Mouse (Mus musculus) heart, embryonic 15.5 days (tissue): ENCODE data around the gene Tprn. TPM values are rescaled to one million over a fixed set of nuclear protein-coding genes. Genes with fewer than 3 reads are reported as not detected.
A peak's percentile ranks its signal among the peaks of the same experiment; 100 is the strongest.

Experiments
- ATAC-seq: fragments of 200-750 bp; cut with Nextera tagmentation; replicated peaks from 2 replicates; pipeline ENCODE4 v1.8.0; 2017; ENCODE audit warnings: low read depth, moderate TSS enrichment; ENCODE audit not compliant: insufficient number of reproducible peaks, insufficient read depth, low FRiP score
- H3K27ac ChIP-seq: fragments of 300-500 bp; sonication (generic); 2 replicates; pipeline ENCODE4 v1.5.1; 2015; ENCODE audit warnings: mild to moderate bottlenecking, inconsistent platforms
- H3K27me3 ChIP-seq: fragments of 300-500 bp; sonication (generic); 2 replicates; pipeline ENCODE4 v1.6.1; 2015; ENCODE audit warnings: inconsistent platforms
- H3K36me3 ChIP-seq: fragments of 300-500 bp; sonication (generic); 2 replicates; pipeline ENCODE4 v1.6.1; 2015; ENCODE audit warnings: mild to moderate bottlenecking, inconsistent platforms
- H3K4me1 ChIP-seq: fragments of 300-500 bp; sonication (generic); replicated peaks from 2 replicates; pipeline ENCODE4 v1.6.1; 2015; ENCODE audit warnings: inconsistent platforms
- H3K4me2 ChIP-seq: fragments of 300-500 bp; sonication (generic); 2 replicates; pipeline ENCODE4 v1.6.1; 2015; ENCODE audit warnings: inconsistent platforms, mild to moderate bottlenecking, moderate library complexity
- H3K4me3 ChIP-seq: fragments of 300-500 bp; sonication (generic); 2 replicates; pipeline ENCODE4 v1.5.1; 2015; ENCODE audit warnings: mild to moderate bottlenecking, inconsistent platforms
- H3K9ac ChIP-seq: fragments of 300-500 bp; sonication (generic); 2 replicates; pipeline ENCODE4 v1.6.1; 2015; ENCODE audit warnings: mild to moderate bottlenecking, inconsistent platforms
- H3K9me3 ChIP-seq: fragments of 300-500 bp; sonication (generic); replicated peaks from 2 replicates; pipeline ENCODE4 v1.6.1; 2016; ENCODE audit warnings: inconsistent platforms
- WGBS: fragments of 180-500 bp; shearing (Covaris S2); methylation state at CpG from one replicate; pipeline ENCODE4 v1.1.7; 2015; ENCODE audit warnings: mixed read lengths; 5-methylcytosine and 5-hydroxymethylcytosine counted together
- polyA plus RNA-seq: library from polyadenylated mRNA; unstranded; fragments of >200 nt; fragmentation: Nextera tagmentation; extraction: Ambion mirVana; gene quantifications from 2 replicates; pipeline ENCODE4 v1.2.1, GENCODE M21; 2015

Gene Tprn
- polyA plus RNA-seq, 1 experiment from 2014 or later = 3.6 TPM

DNA sequence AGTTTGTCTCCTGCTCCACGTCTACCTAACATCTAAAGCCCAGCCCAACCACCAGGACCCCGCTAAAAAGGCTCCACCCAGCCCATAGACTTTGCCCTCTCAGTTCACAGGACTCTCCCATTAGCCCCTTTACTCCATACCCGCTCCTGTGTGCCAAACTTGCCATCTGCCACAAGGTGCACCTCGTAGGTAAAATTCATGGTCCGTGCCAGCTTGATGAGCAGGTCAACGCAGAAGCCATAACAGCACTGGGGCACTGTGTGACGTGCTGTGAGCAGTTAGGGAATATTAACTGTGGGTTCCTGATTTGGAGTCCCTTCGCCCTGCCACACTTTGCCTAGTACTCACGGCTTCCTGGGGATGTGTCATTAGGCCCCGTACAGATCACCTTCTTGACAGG is 35.6 kb downstream of the Tprn start:
- Histone ChIP-seq H3K27me3 (peaks cover 70% of the 10 kb centered on the region), H3K36me3 (no peaks in the 10 kb centered on the region), H3K4me1 (no peaks in the 10 kb centered on the region), H3K4me3 (no peak overlapping the region), H3K4me2 (no peak overlapping the region), H3K9me3 (no peaks in the 10 kb centered on the region), H3K27ac (no peak overlapping the region), H3K9ac (no peak overlapping the region)
- WGBS = 73% methylated on average over 10 of the region's 10 CpGs
- no peak for ATAC-seq

DNA sequence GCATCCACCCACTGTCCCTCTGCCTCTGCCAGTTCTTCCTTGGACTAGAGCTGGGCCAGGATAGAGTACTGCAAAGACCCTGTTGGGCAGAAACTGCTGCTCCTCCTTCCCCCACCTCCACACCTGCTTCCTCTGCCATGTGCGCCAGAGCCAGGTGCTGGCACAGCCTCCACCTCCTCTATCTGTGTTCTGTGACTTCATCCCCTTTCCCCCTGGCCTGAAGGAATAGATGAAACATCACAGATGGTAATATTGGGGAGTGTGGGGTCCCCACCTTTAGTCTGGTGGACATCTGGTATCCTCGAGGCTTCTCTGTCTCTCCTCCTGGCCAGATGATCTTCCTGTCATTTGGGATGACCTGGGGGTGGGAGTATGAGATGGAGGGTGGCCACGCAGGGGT is 41.0 kb downstream of the Tprn start:
- no peaks in the 10 kb centered on the region for H3K36me3 ChIP-seq
- H3K27me3 ChIP-seq = peaks cover 68% of the 10 kb centered on the region
- no peak for ATAC-seq
- no peak overlapping the region for H3K9ac ChIP-seq
- H3K9me3 ChIP-seq = no peaks in the 10 kb centered on the region
- WGBS = 64% methylated on average over 3 of the region's 3 CpGs
- H3K4me2 ChIP-seq = no peak overlapping the region
- no peak overlapping the region for H3K27ac ChIP-seq
- H3K4me3 ChIP-seq = no peak overlapping the region
- peaks cover 7% of the 10 kb centered on the region for H3K4me1 ChIP-seq

DNA sequence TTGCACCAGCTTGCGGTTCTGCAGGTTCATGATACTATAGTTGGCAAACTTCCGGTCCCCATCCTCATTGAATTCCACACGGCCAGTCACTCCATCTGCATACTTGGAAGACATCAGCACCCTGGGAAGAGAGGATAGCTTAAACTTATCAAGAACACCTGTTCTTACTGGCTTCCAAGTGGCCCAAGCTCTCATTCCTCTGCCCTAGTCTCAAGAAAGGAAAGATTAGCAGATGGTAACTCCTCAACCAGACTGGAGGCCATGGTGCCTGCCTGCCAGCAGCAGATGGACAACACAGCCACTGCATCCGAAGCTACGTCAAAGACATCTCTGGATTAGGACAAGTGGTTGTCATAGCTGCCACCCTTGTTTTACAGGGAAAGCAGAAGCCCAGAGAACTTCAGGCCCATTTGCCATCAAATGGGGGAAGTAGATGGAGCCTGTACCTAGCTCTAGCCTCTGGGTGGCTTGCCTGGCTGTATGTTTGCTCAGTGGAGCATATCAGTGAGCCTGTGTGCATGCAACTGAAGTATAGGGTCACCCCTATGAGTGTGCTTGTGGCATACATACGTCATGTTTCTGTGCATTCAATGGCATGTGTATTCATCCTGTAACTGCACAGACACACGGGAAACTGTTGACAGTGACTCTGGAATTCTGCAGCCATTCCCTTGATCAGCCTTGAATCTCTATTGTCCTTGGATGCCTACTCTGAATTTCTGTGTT is 41.7 kb downstream of the Tprn start:
- H3K9me3 ChIP-seq = no peaks in the 10 kb centered on the region
- 0 out of 2 replicates have a peak overlapping the region, but pooled peaks have one; percentile 45 for H3K4me3 ChIP-seq
- H3K27ac ChIP-seq = no peak overlapping the region
- peaks cover 7% of the 10 kb centered on the region for H3K4me1 ChIP-seq
- no peaks in the 10 kb centered on the region for H3K36me3 ChIP-seq
- H3K9ac ChIP-seq = no peak overlapping the region
- H3K4me2 ChIP-seq = peak overlapping the region; percentile 81; the same call in 1 of the 2 replicates
- ATAC-seq = no peak
- WGBS = 63% methylated on average over 7 of the region's 7 CpGs
- peaks cover 73% of the 10 kb centered on the region for H3K27me3 ChIP-seq

DNA sequence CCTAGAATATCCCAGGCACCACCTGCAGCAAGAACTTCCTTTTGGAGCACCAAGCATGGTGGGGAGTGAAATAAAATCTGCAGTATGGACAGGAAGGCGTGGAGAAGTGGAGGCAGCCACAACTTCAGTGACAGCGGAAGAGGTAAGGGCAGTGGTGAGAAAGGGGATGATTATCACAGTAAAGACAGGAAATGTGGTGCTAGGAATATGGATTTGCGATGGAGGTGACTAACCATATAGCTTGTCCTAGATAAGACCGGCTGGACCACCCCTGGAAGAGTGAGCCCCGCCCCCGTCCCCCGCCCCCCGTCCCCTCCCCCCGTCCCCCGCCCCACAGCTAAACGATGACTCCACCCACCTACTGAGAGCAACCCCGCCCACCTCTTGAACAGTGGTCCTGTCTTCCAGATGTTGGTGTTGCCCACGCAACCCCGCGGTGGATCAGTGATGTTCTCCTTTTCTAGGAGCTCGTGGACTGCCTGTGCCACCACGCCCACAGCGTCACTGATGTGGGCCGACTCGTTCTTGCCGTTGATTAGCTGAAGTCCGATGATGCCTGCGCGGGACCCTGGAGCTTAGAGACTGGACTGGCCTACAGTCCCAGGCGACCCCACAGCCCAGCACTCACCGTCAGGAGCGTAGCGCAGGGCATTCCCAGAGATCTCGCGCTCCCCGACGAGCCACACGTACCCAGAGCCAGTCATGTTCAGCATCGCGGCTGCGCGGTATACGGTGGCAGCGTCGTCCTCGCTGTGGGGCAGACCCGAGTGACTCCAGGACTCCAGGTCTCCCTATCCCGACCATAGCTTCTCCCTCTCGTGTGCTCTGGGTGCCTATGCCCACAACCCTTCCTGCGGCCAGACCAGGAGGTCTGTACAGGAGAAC is 42.5 kb downstream of the Tprn start:
- Histone ChIP-seq H3K27me3 (peaks cover 81% of the 10 kb centered on the region), H3K9me3 (no peaks in the 10 kb centered on the region), H3K4me2 (peak overlapping the region; percentile 81), H3K9ac (peak overlapping the region; percentile 26), H3K36me3 (no peaks in the 10 kb centered on the region), H3K27ac (no peak overlapping the region), H3K4me3 (peak overlapping the region; percentile 45), H3K4me1 (peaks cover 7% of the 10 kb centered on the region)
- peak; percentile 43; the same call in 1 of the 2 replicates for ATAC-seq
- WGBS = 1% methylated on average over 39 of the region's 45 CpGs

DNA sequence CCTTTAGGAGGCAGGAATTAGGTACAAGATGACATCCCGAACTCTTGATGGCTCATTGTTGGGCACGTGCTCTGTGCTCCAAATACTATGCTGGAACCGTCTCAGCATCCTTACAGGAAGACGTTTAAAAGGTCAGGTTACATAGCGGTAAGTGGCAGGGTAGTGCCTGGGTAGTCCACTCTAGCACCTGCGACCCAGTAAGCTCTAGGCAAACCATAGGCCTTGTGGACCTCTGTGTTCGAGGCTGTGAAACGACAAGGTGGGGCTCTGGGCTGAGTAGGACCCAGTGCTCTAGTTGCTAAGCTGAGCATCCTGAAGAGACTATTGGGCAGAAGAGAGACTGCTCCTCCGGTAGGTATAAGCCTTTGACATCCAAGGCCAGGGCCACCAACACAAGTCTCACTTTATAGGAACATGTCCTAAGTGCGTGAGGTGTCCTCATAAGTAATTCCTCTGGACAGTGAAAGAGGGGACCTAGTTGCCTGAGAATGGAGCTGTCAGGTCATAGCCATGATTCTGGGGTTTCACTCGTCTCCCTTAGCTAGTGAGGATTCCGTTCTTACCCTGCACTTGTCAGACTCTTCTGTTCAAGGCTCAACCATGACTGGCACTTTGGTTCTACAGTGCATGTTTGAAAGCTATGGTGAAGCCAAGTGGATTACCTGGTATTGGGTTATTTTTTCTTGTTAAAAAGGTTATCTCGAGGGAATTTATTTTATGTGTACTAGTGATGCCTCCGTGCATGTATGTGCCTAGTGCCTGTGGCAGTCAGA is 43.4 kb downstream of the Tprn start:
- Histone ChIP-seq H3K9me3 (no peaks in the 10 kb centered on the region), H3K4me1 (peaks cover 7% of the 10 kb centered on the region), H3K27ac (no peak overlapping the region), H3K4me2 (peak overlapping the region; percentile 81), H3K4me3 (peak overlapping the region; percentile 45), H3K36me3 (no peaks in the 10 kb centered on the region), H3K27me3 (peaks cover 90% of the 10 kb centered on the region), H3K9ac (no peak overlapping the region)
- 49% methylated on average over 14 of the region's 14 CpGs for WGBS
- ATAC-seq = no peak

DNA sequence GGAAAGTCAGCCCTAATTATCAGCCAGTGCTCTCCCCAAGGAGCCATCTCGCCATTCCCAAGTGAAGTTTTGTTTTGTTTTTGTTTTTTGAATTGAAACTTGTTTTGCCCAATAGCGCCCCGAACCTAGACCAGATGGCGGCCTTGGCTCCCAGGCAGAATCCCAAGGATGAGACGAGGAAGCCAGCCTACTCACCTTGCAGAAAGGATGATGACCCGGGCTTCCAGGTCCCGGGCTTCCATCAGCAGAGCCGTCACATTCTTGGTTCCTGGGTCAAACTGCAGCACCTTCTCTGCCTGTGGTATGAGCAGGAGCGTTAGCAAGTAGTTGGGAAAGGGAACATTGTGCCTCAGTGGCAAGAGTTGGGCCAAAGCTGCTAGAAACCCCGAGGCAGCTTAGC is 47.8 kb downstream of the Tprn start:
- H3K36me3 ChIP-seq = no peaks in the 10 kb centered on the region
- H3K9ac ChIP-seq = no peak overlapping the region
- 50% methylated on average over 10 of the region's 10 CpGs for WGBS
- no peak overlapping the region for H3K27ac ChIP-seq
- H3K27me3 ChIP-seq = peaks cover 93% of the 10 kb centered on the region
- H3K4me2 ChIP-seq = no peak overlapping the region
- no peak overlapping the region for H3K4me3 ChIP-seq
- no peaks in the 10 kb centered on the region for H3K9me3 ChIP-seq
- no peak for ATAC-seq
- H3K4me1 ChIP-seq = peaks cover 3% of the 10 kb centered on the region

DNA sequence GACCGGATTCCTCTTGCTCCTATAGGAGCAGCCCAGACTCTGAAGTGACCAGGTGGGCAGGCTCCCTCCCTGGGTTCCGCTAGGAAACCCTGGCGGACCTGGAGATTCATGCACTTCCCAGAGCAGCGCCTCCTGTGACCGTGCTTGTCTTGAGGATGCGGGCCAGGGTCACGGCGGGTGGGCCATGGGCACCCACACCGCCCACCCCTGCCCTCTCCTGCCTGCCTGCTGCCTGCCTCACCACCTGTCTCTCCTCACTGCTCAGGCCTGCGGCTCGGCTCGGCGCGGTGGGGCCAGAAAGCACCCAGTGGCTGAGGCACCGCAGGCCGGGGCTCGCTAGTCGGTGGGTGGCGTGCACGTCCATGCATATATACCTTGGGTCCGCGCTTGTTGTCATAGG is 48.6 kb downstream of the Tprn start:
- Histone ChIP-seq H3K9me3 (no peaks in the 10 kb centered on the region), H3K27ac (no peak overlapping the region), H3K27me3 (peaks cover 88% of the 10 kb centered on the region), H3K36me3 (no peaks in the 10 kb centered on the region), H3K4me2 (no peak overlapping the region), H3K4me1 (no peaks in the 10 kb centered on the region), H3K9ac (no peak overlapping the region), H3K4me3 (no peak overlapping the region)
- ATAC-seq = no peak
- 2% methylated on average over 22 of the region's 22 CpGs for WGBS

DNA sequence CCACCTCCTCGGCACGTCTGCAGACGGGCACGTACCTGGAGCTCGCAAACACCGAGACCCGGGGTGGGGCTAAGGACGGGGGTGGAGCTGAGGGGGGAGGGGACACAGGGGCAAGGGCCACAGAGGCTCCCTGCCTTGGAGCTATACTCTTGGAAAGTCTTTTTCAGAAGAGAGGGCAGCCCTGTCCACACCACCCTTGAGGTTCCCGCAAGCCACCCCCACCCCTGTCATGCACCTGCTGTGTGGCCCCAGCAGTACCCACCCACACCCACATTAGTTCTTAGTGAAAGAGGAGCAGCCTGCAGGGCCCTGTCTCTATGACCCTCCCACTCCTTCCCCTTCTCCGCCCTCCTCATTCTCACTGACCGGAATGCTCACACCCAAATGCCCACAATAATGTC is 49.1 kb downstream of the Tprn start:
- Histone ChIP-seq H3K36me3 (no peaks in the 10 kb centered on the region), H3K4me2 (no peak overlapping the region), H3K9me3 (no peaks in the 10 kb centered on the region), H3K4me3 (no peak overlapping the region), H3K9ac (no peak overlapping the region), H3K27me3 (peaks cover 89% of the 10 kb centered on the region), H3K4me1 (no peaks in the 10 kb centered on the region), H3K27ac (no peak overlapping the region)
- ATAC-seq = no peak
- WGBS = 4% methylated on average over 11 of the region's 11 CpGs

DNA sequence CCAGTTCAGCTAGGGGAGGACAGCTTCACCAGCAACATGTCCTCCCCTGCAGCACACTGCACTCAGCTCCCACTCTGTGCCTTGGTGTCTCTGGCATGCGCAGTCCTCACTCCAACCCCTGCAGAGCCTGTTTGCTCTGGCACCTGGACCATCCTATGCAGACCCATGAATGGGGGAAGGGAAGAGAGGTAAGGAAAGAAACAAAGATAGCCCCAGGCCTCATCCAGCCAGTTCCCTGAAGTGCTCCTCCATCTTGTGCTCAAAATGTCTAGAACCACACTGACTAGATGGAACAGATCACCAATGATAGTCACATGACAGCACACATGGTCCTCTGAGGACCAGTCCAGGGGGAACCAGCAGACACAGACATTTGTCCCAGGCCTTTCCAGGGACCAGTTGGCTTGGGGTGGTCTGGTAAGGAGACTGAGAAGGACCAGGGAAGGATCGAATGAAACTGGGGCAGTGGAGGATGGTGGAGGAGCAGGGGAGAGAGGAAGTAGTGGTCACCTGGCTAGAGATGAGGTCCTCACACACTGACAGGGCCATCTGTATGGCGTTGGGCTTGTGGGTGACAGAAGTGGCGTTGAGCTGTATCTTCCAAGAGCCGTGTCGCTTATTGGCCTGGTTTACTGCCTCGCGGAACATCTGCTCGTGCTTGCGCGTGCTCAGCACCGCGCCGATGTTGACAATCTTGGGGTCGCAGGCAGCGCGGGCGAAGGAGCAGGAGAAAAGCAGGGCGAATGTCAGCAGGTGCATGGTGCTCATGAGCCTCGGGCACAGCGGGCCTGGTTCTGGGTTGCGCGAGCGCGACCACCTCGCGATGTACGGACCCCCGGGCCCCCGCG is 55.9 kb downstream of the Tprn start:
- Histone ChIP-seq H3K27ac (no peak overlapping the region), H3K4me3 (peak overlapping the region; percentile 34), H3K36me3 (no peaks in the 10 kb centered on the region), H3K4me1 (peaks cover 8% of the 10 kb centered on the region), H3K9me3 (no peaks in the 10 kb centered on the region), H3K4me2 (peak overlapping the region; percentile 62), H3K27me3 (peaks cover 79% of the 10 kb centered on the region), H3K9ac (no peak overlapping the region)
- 4% methylated on average over 31 of the region's 31 CpGs for WGBS
- ATAC-seq = no peak; the same call in 1 of the 2 replicates

DNA sequence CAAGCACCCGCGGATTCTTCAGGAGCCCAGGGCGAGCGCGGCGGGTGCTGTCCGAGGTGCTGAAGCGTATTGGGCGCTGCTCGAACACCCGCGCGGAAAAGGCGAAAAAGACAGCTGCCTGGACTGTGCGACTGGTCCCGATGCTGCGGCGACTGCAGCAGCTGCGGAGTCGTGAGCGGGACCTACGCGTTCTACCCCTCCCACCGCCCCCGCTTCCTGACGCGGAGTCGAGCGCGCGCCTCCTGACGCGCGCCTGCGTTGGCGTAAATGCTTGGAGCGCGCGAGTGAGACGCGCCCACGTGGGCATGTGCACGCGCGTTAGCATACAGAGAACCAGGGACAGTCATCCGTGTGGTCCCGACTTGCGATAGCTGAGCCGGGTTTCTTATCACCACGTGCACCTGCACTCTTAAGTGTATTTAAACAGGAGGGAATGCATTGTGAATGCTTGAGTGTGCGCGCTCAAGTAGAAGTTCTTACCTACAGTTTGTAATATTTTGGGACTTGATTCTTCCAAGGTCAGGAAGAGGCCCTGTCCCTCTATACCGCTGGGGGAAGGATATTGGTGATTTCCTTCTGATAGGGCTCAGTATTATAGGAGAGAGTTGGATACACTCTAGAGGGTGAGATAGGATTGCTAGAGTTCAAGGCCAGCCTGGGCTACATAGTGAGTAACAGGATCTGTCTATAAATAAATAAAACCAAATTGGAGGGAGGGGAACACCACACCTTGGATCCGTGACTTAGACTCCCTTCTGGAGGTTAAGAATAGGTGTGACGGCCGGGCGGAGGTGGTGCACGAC is 56.8 kb downstream of the Tprn start, which contains the start of gene Grin1:
TSS of gene Grin1 (minus strand) at position 217 of the 803 bp plus-strand sequence.
- Histone ChIP-seq H3K4me3 (peak within 1 kb of the TSS; percentile 34), H3K9ac (no peak within 1 kb of the TSS), H3K27me3 (peaks cover 72% of the 10 kb centered on the region), H3K27ac (no peak within 1 kb of the TSS), H3K4me2 (peak within 1 kb of the TSS; percentile 62), H3K4me1 (peaks cover 8% of the 10 kb centered on the region), H3K36me3 (no peaks in the 10 kb centered on the region), H3K9me3 (no peaks in the 10 kb centered on the region)
- WGBS = 9% methylated on average over 58 of the region's 58 CpGs
- ATAC-seq = no peak; the same call in 1 of the 2 replicates
